Mouse (Mus musculus) v-Abl transformed pro-B cells (cell line): ENCODE data around the gene Scoc.

Experiments
- in situ Hi-C, 2 experiments: fragments of 400-800 bp; cut with MboI; formaldehyde crosslinking; loops; one replicate each; pipeline ENCODE4 v1.15.1; 2025; ENCODE audit not compliant: unreplicated experiment in 2 of 2

Gene Scoc

DNA sequence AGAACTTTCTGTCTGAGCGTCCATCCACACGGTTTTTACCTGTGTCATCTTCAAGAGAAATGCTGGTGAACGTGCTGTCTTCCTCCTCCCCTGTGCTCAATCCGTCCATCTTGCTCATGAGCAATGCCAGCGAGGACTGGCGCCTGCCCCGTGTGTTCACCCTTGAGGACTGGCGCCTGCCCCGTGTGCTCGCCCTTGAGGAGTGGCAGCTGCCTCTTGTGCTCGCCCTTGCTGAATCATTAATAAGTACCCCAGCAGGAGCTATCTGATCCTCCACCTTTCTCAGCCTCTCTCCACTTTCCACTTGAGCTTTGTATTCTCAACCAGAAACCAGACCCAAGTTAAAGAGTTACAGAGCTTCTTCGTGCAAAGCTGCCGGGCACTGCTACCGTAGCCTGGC lies at the start of gene Scoc:
TSS of gene Scoc (minus strand) at position 170 of the 400 bp plus-strand sequence.
- in situ Hi-C loops, result loop anchor here in 1 of 2 experiments (10.0 to 25.0 kb wide), 2 partner anchors 593 to 1096 kb away; partner anchors contain the start of gene Rnf150

DNA sequence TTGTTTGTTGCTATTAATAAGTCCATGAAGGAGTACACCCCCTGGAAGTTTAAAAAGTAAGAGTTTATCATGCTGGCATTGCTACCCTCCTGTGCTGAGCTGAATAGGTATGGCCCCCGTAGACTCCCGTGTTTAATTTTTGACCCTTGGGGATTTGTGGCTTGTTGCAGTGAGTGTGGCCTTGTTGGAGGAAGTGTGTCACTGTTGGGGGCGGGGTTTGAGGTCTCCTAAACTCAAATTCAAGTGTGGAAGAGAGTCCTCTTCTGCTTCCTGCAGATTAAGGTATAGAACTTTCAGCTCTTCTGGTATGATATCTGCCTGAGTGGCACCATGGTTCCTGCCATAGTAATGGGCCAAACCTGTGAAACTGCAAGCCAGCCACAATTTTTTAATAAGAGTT lies 1.4 kb upstream of the Scoc start:
- in situ Hi-C loops, result loop anchor here in 1 of 2 experiments (10.0 to 25.0 kb wide), 2 partner anchors 595 to 1097 kb away; partner anchors contain the start of gene Rnf150

- in situ Hi-C loops, result loop anchor here in 1 of 2 experiments (10.0 to 25.0 kb wide), 2 partner anchors 592 to 1095 kb away; partner anchors contain the start of gene Rnf150
Measured at GRCm38 (mm10) chr8:83457121-83457520, 1.1 kb downstream of the Scoc start.

GRCm38 (mm10) chr8:83451056-83451455 lies 7.1 kb downstream of the Scoc start:
- in situ Hi-C loops, result loop anchor here (5.0 to 25.0 kb wide), 4 partner anchors 146 to 1089 kb away; partner anchors contain the start of gene Rnf150 (in 1 of the 2)

- in situ Hi-C loops, result loop anchor here (5.0 to 25.0 kb wide), 9 partner anchors 113 to 1088 kb away; partner anchors contain the start of genes Elmod2 (in 1 of the 2), Mgat4d (in 1 of the 2) and Rnf150 (in 1 of the 2)
Measured at GRCm38 (mm10) chr8:83449960-83450359, 8.2 kb downstream of the Scoc start.

GRCm38 (mm10) chr8:83443052-83443400 lies 15.2 kb downstream of the Scoc start:
- in situ Hi-C loops, result loop anchor here (10.0 to 25.0 kb wide), 4 partner anchors 106 to 268 kb away; partner anchors contain the start of genes Elmod2 (in 1 of the 2) and Mgat4d (in 1 of the 2)

- in situ Hi-C loops, result loop anchor here (10.0 to 25.0 kb wide), 4 partner anchors 105 to 268 kb away; partner anchors contain the start of genes Elmod2 (in 1 of the 2) and Mgat4d (in 1 of the 2)
Measured at GRCm38 (mm10) chr8:83442243-83443051, 15.7 kb downstream of the Scoc start.

- in situ Hi-C loops, result loop anchor here (10.0 to 25.0 kb wide), 4 partner anchors 104 to 267 kb away; partner anchors contain the start of genes Elmod2 (in 1 of the 2) and Mgat4d (in 1 of the 2)
Measured at GRCm38 (mm10) chr8:83441656-83442242, 16.4 kb downstream of the Scoc start.

GRCm38 (mm10) chr8:83437077-83437476 lies 21.1 kb downstream of the Scoc start:
- in situ Hi-C loops, result loop anchor here in 1 of 2 experiments (25.0 kb wide), 1 partner anchor 100 kb away; the partner anchor contains the start of genes Elmod2 and Mgat4d

- in situ Hi-C loops, result loop anchor here in 1 of 2 experiments (25.0 kb wide), 1 partner anchor 92 kb away; the partner anchor contains the start of genes Elmod2 and Mgat4d
Measured at GRCm38 (mm10) chr8:83429071-83429524, 29.1 kb downstream of the Scoc start.

DNA sequence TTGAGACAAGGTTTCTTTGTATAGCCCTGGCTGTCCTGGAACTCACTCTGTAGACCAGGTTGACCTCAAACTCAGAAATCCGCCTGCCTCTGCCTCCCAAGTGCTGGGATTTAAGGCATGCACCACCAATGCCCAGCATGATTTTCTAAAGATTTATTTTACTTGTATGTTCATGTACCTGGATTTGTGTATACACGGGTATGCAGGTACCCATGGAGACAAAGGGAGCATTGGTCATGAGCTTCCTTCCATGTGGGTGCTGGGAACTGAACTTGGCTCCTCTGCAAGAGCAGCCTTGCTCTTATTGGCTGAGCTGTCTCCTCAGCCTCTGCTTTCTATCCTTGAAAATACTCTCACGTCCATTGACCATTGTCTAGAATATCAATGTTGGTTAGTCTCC lies 29.6 kb downstream of the Scoc start:
- in situ Hi-C loops, result loop anchor here in 1 of 2 experiments (25.0 kb wide), 1 partner anchor 91 kb away; the partner anchor contains the start of genes Elmod2 and Mgat4d

DNA sequence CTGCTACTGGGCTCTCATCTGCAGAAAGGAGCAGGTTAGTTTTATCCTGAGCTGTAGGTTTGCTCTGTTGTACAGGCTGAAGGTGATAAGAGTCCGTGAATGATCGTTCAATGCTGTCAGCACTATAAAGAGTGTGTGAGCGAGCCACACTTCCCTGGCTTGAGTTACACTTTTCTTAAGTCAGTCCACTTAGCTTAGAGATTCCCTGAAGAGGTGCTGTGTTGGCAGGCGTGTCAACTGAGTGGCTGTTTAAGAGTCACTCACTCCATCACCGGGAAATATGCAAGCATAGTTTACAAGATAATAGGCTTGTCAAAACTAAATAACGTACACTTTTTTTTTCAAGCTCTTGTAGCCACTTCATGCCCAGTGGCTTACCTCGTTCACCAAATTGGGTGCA lies 31.2 kb downstream of the Scoc start:
- in situ Hi-C loops, result loop anchor here in 1 of 2 experiments (25.0 kb wide), 1 partner anchor 90 kb away; the partner anchor contains the start of genes Elmod2 and Mgat4d

- in situ Hi-C loops, result loop anchor here in 1 of 2 experiments (25.0 kb wide), 1 partner anchor 89 kb away; the partner anchor contains the start of genes Elmod2 and Mgat4d
Measured at GRCm38 (mm10) chr8:83426104-83426759, 32.0 kb downstream of the Scoc start.

GRCm38 (mm10) chr8:83425202-83425601 lies 33.0 kb downstream of the Scoc start:
- in situ Hi-C loops, result loop anchor here in 1 of 2 experiments (25.0 kb wide), 1 partner anchor 88 kb away; the partner anchor contains the start of genes Elmod2 and Mgat4d

DNA sequence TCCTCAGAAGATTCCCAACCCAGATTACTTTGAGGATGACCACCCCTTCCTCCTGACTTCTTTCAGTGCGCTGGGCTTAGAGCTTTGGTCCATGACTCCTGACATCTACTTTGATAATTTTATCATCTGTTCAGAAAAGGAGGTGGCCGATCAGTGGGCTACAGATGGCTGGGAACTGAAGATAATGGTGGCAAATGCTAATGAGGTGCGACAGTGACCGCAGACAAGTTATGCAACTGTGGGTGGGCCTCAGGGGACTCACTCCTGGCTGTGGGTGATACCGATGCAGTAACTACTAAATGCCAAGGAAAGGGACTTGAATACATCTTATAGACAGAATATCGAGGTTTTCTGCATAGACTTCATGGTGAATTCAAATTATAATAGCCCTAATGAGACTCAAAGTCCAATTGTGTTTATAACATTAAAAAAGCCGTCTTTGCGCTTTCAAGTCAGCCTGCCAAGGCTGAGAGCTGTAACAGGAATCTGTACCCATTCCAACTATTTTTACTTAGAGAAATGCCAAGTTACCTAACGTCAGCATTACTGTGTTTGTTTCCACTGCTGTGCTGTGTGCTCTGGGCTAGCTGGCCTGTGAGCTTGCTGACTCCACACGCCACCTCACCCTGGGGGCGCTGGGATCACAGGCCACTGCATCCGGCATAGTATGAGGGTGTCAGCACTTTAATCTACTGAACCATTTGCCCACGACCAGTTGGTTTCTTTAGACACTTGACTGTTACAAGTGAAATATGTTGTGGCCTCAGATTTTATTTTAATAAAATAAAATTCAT lies 35.0 kb downstream of the Scoc start:
- in situ Hi-C loops, result no loop called here

DNA sequence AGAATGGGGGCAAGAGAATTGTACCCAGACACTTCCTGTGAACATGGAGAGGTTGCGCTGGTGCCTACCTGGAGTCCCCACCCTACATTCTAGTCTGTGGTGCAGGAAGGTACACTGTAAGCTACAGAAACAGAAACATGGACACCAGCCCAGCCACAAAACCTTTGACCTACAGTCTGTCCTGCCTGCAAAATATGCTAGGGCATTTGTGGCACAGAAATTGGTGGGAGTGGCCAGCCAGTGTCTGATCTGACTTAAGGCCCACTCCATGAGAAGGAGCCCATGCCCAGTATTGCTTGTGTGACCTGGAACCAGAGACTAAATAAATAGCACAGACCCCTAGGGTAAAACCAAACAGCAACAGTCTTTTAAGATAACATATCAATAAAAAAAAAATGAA lies 36.8 kb downstream of the Scoc start:
- in situ Hi-C loops, result no loop called here

DNA sequence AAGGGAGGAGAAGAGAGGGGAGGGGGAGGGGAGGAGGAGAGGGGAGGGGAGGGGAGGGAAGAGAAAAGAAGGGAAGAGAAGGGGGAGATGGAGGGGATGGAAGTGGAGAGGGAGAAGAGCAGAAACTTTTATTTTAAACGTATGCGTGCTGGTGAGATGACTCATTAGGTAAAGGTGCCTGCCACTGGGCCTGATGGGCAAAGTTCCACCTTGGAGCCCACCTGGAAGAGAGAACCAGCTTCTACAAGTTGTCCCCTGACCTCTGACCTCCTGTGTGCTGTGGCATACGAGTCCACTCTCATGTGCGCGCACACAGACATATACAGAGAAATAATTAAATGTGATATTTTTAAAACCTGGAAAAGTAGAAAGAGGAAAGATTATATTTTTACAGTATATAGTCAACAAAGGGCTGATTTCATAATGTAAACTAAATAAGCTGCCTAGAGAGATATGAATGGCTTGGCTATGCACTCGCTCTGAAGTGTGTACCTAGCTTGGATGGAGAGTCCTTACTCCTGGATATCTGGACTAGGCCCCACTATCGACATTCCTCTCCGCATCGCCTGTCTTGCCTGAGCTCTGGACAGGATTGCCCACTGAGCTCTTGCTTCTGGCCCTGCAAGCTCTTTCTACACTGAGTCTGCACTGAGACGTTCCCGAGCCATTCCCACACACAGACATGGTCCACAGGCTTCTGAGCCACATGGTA lies 39.2 kb downstream of the Scoc start:
- in situ Hi-C loops, result no loop called here

DNA sequence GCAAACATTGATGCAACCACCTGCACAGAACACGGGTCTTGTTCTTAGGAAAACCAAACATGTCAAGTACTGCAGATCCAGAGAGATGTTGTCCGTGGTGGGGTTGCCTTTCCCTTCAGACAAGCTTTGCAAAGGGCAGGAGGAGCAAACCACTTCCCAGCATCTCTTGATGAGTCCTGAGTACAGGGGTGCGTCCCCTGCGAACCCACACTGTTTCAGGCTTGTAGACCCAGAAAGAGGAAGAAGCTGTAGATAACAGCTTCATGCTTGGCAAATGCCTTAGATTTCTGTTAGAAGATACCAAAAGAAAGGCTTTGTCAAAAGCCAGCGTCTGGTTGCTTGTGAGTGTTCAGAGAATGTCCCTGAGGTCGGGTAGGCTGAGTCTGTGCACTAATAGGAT lies 40.2 kb downstream of the Scoc start:
- in situ Hi-C loops, result no loop called here
